ENCODE assay signal across 10 mouse cellular contexts in genomic region chr16:4598891-4599543, GRCm38 (mm10). TPM values are rescaled to one million over a fixed set of nuclear protein-coding genes. Genes with fewer than 3 reads are reported as not detected.
DNase-seq lines count a peak whose midpoint lies in the region; ATAC-seq and TF ChIP-seq lines count a peak whose summit lies in the region.
"Had no signal": no experiment of that assay in that cellular context is flagged by ENCODE, and none has a peak within 500 bp of the region (broad histone marks: within the 10 kb centered on the region; RNA-seq: fewer than 3 reads in every experiment).

No protein-coding gene starts in this region.

- no peaks in the 10 kb centered on the region for H3K36me3 ChIP-seq in heart, embryonic 11.5 days (ENCODE audit: control insufficient read depth, insufficient read depth, low read length)
- no peaks in the 10 kb centered on the region for H3K36me3 ChIP-seq in forebrain, embryonic 14.5 days (ENCODE audit: control insufficient read depth, insufficient read depth, low read length)
- 0 out of 2 replicates have a peak, but pooled peaks cover 2% of the 10 kb centered on the region for H3K36me3 ChIP-seq in limb, embryonic 14.5 days (ENCODE audit: control insufficient read depth, insufficient read depth, low read length)

- H3K4me3 ChIP-seq in heart, embryonic 11.5 days (ENCODE audit: low read depth, low read length): no peak overlapping the region
- H3K4me3 ChIP-seq in forebrain, embryonic 14.5 days (ENCODE audit: low read depth, low read length): no peak overlapping the region
- H3K4me3 ChIP-seq in limb, embryonic 14.5 days (replicated peaks; ENCODE audit: low read length): no peak overlapping the region

- DNase-seq in heart, adult 18-20 months: no peak
- peak; percentile 19 for DNase-seq in R1 (ENCODE audit: low read depth, low spot score)
- DNase-seq in forebrain, embryonic 14.5 days (ENCODE audit: low spot score): peak; percentile 33
- no peak for DNase-seq in limb, embryonic 14.5 days (ENCODE audit: low spot score)
- no peak for DNase-seq in adrenal gland, postnatal 4 days (ENCODE audit: low spot score in 2 of 2)
- DNase-seq in liver: no peak
- DNase-seq in lung, postnatal 4 days: no peak
- DNase-seq: gastrocnemius, postnatal 10 days had no signal

- peak overlapping the region; percentile 22; the same call in 1 of the 2 replicates for H3K9ac ChIP-seq in heart, embryonic 11.5 days (ENCODE audit: low read depth, low read length)
- 0 out of 2 replicates have a peak overlapping the region, but pooled peaks have one; percentile 29 for H3K9ac ChIP-seq in forebrain, embryonic 14.5 days (ENCODE audit: low read length)
- H3K9ac ChIP-seq in limb, embryonic 14.5 days (ENCODE audit: low read depth, low read length, severe bottlenecking): peak overlapping the region; percentile 31; the same call in 1 of the 2 replicates

- 0 out of 2 replicates have a peak overlapping the region, but pooled peaks have one; percentile 35 for H3K27ac ChIP-seq in heart, embryonic 11.5 days (ENCODE audit: low read depth, low read length)
- peak overlapping the region; percentile 14; the same call in 1 of the 2 replicates for H3K27ac ChIP-seq in forebrain, embryonic 14.5 days (ENCODE audit: low read depth, low read length)
- 0 out of 2 replicates have a peak overlapping the region, but pooled peaks have one; percentile 13 for H3K27ac ChIP-seq in limb, embryonic 14.5 days (replicated peaks; ENCODE audit: low read depth, low read length)

- no peak for TF ChIP-seq POLR2A in limb, embryonic 14.5 days (IDR thresholded peaks at IDR 0.05; ENCODE audit: borderline replicate concordance, extremely low read depth, insufficient read depth, insufficient read length)

- no peak for ATAC-seq in heart, embryonic 11.5 days (replicated peaks; ENCODE audit: insufficient number of reproducible peaks, low FRiP score, low TSS enrichment)
- ATAC-seq in forebrain, embryonic 14.5 days: no peak
- ATAC-seq in limb, embryonic 14.5 days (ENCODE audit: low FRiP score, low read depth): no peak

- WGBS in heart, embryonic 11.5 days (ENCODE audit: insufficient replicate concordance): 28% methylated on average over 6 of the region's 6 CpGs
- 29% methylated on average over 6 of the region's 6 CpGs for WGBS in forebrain, embryonic 14.5 days
- WGBS in limb, embryonic 14.5 days: 27% methylated on average over 6 of the region's 6 CpGs

- peaks cover 87% of the 10 kb centered on the region for H3K4me1 ChIP-seq in heart, embryonic 11.5 days (ENCODE audit: control insufficient read depth, insufficient read depth, low read length)
- H3K4me1 ChIP-seq in forebrain, embryonic 14.5 days (ENCODE audit: control insufficient read depth, insufficient read depth, low read length): peaks cover 48% of the 10 kb centered on the region
- H3K4me1 ChIP-seq in limb, embryonic 14.5 days (ENCODE audit: control insufficient read depth, insufficient read depth, low read length): peaks cover 69% of the 10 kb centered on the region

- no peaks in the 10 kb centered on the region for H3K9me3 ChIP-seq in heart, embryonic 11.5 days (replicated peaks; ENCODE audit: control insufficient read depth, low read length)
- no peaks in the 10 kb centered on the region for H3K9me3 ChIP-seq in forebrain, embryonic 14.5 days (replicated peaks; ENCODE audit: control insufficient read depth, low read length)
- H3K9me3 ChIP-seq in limb, embryonic 14.5 days (ENCODE audit: control insufficient read depth, low read length): no peaks in the 10 kb centered on the region

- no peaks in the 10 kb centered on the region for H3K27me3 ChIP-seq in heart, embryonic 11.5 days (ENCODE audit: control insufficient read depth, insufficient read depth, low read length)
- H3K27me3 ChIP-seq in forebrain, embryonic 14.5 days (replicated peaks; ENCODE audit: control insufficient read depth, insufficient read depth, low read length): no peaks in the 10 kb centered on the region
- no peaks in the 10 kb centered on the region for H3K27me3 ChIP-seq in limb, embryonic 14.5 days (ENCODE audit: control insufficient read depth, insufficient read depth, low read length)

- H3K4me2 ChIP-seq in heart, embryonic 11.5 days: peak overlapping the region; percentile 41
- no peak overlapping the region for H3K4me2 ChIP-seq in forebrain, embryonic 14.5 days (ENCODE audit: low read length)
- H3K4me2 ChIP-seq in limb, embryonic 14.5 days (replicated peaks; ENCODE audit: low read depth, low read length, severe bottlenecking): peak overlapping the region; percentile 95

RNA-seq across cellular contexts. Expression of gene Glis2, which starts 4.5 kb away (rescaled TPM):
- 19.3 and 23.3 TPM in 2 replicates for polyA plus RNA-seq in heart, embryonic 11.5 days (2014; fragmentation: Nextera tagmentation; extraction: Ambion mirVana)
- total RNA-seq in heart, adult 18-20 months (2021): 1 to 10 TPM; 6.2 to 8.5 TPM
- polyA plus RNA-seq in forebrain, embryonic 14.5 days (2014; fragmentation: Nextera tagmentation; extraction: Ambion mirVana): 9.0 and 10.0 TPM in 2 replicates
- 83.8 and 110 TPM in 2 replicates for polyA plus RNA-seq in limb, embryonic 14.5 days (2012; rRNA removed)
- 45.9 and 53.3 TPM in 2 replicates for polyA plus RNA-seq in limb, embryonic 14.5 days (2014; fragmentation: Nextera tagmentation; extraction: Ambion mirVana)
- 10 to 100 TPM; 66.0 to 77.7 TPM for total RNA-seq in adrenal gland, postnatal 4 days (2021)
- total RNA-seq: neutrophil, adult 5-6 weeks had no signal

RNA-seq across cellular contexts. Expression of gene Pam16, which starts 25.8 kb away (rescaled TPM):
- polyA plus RNA-seq in heart, embryonic 11.5 days (2014; fragmentation: Nextera tagmentation; extraction: Ambion mirVana): 119 and 134 TPM in 2 replicates
- total RNA-seq in heart, adult 18-20 months (2021): 100 to 1,000 TPM; 154 TPM
- polyA plus RNA-seq in forebrain, embryonic 14.5 days (2014; fragmentation: Nextera tagmentation; extraction: Ambion mirVana): 160 and 192 TPM in 2 replicates
- polyA plus RNA-seq in limb, embryonic 14.5 days (2012; rRNA removed): 72.7 and 80.1 TPM in 2 replicates
- polyA plus RNA-seq in limb, embryonic 14.5 days (2014; fragmentation: Nextera tagmentation; extraction: Ambion mirVana): 92.5 and 94.1 TPM in 2 replicates
- 10 to 100 TPM; 68.8 to 72.6 TPM for total RNA-seq in adrenal gland, postnatal 4 days (2021)

RNA-seq across cellular contexts. Expression of gene Tfap4, which starts 39.4 kb away (rescaled TPM):
- 7.3 and 9.4 TPM in 2 replicates for polyA plus RNA-seq in heart, embryonic 11.5 days (2014; fragmentation: Nextera tagmentation; extraction: Ambion mirVana)
- total RNA-seq in heart, adult 18-20 months (2021): 1 to 10 TPM; 2.1 to 2.6 TPM
- polyA plus RNA-seq in forebrain, embryonic 14.5 days (2014; fragmentation: Nextera tagmentation; extraction: Ambion mirVana): 9.1 and 12.0 TPM in 2 replicates
- 29.9 and 31.5 TPM in 2 replicates for polyA plus RNA-seq in limb, embryonic 14.5 days (2012; rRNA removed)
- 19.6 and 22.8 TPM in 2 replicates for polyA plus RNA-seq in limb, embryonic 14.5 days (2014; fragmentation: Nextera tagmentation; extraction: Ambion mirVana)
- total RNA-seq in adrenal gland, postnatal 4 days (2021): 10 to 100 TPM; 16.6 to 19.2 TPM

RNA-seq across cellular contexts. Expression of gene Vasn, which starts 40.7 kb away (rescaled TPM):
- 9.5 and 10.6 TPM in 2 replicates for polyA plus RNA-seq in heart, embryonic 11.5 days (2014; fragmentation: Nextera tagmentation; extraction: Ambion mirVana)
- total RNA-seq in heart, adult 18-20 months (2021): 1 to 10 TPM; 7.7 to 9.7 TPM
- 2.1 and 2.8 TPM in 2 replicates for polyA plus RNA-seq in forebrain, embryonic 14.5 days (2014; fragmentation: Nextera tagmentation; extraction: Ambion mirVana)
- polyA plus RNA-seq in limb, embryonic 14.5 days (2012; rRNA removed): 75.7 and 117 TPM in 2 replicates
- polyA plus RNA-seq in limb, embryonic 14.5 days (2014; fragmentation: Nextera tagmentation; extraction: Ambion mirVana): 35.7 and 36.8 TPM in 2 replicates
- total RNA-seq in adrenal gland, postnatal 4 days (2021): 10 to 100 TPM; 15.7 to 18.8 TPM

RNA-seq across cellular contexts. Expression of gene Dnaja3, which starts 40.8 kb away (rescaled TPM):
- 63.6 and 72.6 TPM in 2 replicates for polyA plus RNA-seq in heart, embryonic 11.5 days (2014; fragmentation: Nextera tagmentation; extraction: Ambion mirVana)
- total RNA-seq in heart, adult 18-20 months (2021): 100 to 1,000 TPM; 152 to 155 TPM
- polyA plus RNA-seq in forebrain, embryonic 14.5 days (2014; fragmentation: Nextera tagmentation; extraction: Ambion mirVana): 39.7 and 47.4 TPM in 2 replicates
- 27.0 and 30.2 TPM in 2 replicates for polyA plus RNA-seq in limb, embryonic 14.5 days (2012; rRNA removed)
- 52.4 and 54.7 TPM in 2 replicates for polyA plus RNA-seq in limb, embryonic 14.5 days (2014; fragmentation: Nextera tagmentation; extraction: Ambion mirVana)
- total RNA-seq in adrenal gland, postnatal 4 days (2021): 10 to 100 TPM; 78.6 to 83.5 TPM

Comparison
In these comparisons a context has a peak if more than half of its experiments do, and no peak if none do; other contexts are left out.
1. DNase-seq: peak in R1 (single experiment) and forebrain, embryonic 14.5 days (single experiment); none in heart, adult 18-20 months (0 of 2), limb, embryonic 14.5 days (single experiment), adrenal gland, postnatal 4 days (0 of 2), liver (single experiment) and lung, postnatal 4 days (0 of 2).
2. Peak in every context shown above with its lines, with median percentiles within 50 percentile points of each other: H3K27ac ChIP-seq and H3K9ac ChIP-seq.